Mouse (Mus musculus) adrenal gland (tissue): ENCODE results near the gene Lman1l.

Experiments used
- intact Hi-C: fragments of 180-260 bp; cut with DNase I; formaldehyde crosslinking; loops from one replicate; pipeline ENCODE4 v1.15.1; 2025

Lman1l gene

DNA sequence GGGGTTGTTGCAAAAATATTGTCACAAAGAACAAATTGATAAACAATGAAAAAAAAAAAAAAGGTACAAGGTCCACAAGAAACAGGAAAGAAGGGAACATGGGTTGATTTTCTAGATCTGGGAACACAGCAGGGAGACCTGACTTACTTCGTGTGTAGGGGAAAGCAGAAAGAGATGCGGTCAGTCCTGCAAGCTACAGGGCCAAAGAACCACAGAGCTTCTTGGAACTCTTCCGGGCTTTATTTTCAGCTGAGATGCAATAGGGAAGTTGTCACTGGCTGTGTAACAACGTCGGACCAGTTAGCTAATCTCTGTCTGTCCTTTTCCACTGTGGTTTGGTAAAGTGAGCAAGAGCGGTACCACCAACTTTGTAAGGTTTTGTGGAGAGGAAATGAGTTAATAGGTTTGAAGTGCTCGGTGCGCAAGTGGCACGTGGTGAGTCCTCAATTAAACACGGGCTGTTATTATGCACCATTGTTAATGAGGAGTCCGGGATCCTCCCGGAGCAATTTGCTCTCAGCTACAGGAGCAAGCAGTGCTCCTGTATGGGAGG is 26.1 kb upstream of the Lman1l start:
- intact Hi-C loops, result no loop called here

DNA sequence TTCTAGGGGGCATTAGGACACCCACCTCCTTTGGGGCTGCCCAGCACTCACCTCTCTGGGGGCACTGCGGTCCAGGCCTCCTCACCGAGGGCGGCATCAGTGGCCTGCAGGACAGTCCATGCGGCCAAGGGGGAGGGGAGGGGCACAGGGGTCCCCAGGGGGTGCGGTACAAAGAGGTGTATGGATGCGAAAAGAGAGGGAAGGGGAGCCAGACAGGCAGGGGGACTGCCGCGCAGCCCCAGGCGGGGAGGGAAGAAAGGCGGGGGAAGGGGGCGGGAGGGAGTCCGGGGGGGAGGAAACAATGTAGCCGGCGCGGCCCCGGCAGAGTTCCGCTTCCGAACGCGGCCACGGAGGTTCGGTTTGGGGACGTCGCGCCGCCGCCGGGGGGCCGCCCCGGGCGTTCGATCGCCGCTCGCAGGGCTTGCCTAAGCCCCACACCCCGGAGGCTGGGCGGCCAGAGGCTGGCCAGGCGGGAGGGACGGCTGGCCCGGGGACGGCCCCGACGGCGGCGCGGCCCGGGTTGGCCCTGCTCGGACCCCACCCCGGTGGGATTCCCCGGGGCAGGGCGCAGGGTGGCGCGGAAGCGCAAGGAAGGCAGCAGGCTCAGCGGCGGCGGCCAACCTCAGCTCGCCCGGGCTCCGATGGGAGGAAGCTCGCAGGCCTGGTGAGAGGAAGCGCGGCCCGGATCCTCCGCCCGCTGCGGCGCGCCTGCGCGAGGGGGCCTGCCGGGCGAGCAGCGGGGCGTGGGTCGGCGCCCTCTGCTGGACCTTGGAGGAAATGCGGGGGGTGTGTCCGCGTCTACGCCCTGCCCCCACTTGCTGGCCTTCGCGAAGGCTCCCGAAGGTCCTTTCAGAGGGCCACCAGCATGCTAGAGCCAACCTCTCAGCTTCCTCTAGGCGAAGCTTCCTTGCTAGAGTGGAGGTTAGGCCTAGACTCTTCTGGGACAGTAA is 24.6 kb upstream of the Lman1l start:
- intact Hi-C loops, result no loop called here

DNA sequence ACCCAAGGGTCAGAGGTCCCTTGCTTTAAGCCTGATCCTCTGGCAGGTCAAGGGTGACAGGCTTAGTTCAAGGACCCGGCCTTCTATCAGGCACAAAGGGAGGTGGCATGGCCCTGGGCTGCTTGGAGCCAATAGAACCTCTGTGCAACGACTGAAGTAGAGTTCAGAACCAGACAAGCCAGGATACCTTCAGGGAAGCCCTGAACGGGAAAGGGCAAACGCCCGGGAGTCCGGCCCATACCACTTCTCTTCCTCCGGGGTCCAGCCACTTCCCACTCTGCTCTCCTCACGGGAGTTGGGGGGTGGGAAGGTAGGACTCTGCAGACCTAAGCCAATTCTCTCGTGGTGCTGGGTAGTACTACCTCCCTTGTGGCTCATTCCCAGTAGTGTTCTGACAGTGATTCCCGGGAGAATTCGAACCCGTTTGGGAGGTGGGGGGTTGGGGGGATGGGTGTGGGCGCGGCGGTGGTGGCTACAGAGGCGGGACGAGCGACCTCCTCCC is 23.9 kb upstream of the Lman1l start:
- intact Hi-C loops, result no loop called here

DNA sequence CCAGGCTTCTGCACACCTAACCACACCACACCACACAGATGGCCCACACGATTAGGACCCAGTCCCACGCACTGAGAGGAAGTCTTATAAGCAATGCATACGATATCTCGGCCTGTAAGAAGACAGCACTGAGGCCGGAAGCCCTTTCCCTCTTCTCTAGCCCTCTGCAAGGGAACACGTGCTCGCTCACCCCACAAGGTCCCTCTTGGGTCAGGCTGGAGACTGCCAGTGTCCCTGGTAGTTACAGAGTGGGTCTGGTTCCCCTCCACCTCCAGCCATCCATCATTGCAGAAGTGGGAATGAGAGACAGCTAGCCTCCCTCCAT is 23.2 kb upstream of the Lman1l start:
- intact Hi-C loops, result no loop called here

DNA sequence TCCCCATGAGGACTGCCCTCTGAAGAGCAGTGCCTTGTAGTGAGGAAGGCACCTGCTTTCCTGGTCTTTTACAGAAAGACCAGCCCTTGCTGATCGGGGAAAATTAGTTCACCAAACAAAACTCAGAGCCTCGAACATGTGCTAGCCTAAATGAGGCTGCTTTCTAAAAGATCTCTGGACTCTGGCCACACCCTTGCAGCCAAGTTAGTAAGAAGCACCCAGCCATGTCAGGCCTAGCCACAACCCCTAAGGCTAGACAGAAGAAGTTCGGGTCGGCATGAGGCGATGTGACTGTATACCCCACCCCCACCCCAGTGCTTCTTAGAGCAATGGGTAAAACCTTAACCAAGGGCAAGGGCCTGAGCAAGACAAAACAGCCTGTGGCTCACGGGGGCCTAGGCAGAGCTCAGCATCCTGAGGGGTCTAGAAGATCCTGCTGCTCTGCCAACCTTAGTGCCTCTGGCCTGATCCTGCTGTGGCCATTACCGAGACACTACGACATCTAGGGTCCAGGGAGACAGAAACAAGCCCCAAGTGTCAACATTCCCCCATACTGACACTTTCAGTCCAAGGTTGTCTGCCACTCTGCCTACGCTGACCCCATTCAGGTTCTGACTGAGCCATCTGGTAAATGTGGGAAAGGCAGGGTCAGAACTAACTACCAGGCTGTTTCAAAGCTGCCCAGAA is 22.7 kb upstream of the Lman1l start:
- intact Hi-C loops, result no loop called here

DNA sequence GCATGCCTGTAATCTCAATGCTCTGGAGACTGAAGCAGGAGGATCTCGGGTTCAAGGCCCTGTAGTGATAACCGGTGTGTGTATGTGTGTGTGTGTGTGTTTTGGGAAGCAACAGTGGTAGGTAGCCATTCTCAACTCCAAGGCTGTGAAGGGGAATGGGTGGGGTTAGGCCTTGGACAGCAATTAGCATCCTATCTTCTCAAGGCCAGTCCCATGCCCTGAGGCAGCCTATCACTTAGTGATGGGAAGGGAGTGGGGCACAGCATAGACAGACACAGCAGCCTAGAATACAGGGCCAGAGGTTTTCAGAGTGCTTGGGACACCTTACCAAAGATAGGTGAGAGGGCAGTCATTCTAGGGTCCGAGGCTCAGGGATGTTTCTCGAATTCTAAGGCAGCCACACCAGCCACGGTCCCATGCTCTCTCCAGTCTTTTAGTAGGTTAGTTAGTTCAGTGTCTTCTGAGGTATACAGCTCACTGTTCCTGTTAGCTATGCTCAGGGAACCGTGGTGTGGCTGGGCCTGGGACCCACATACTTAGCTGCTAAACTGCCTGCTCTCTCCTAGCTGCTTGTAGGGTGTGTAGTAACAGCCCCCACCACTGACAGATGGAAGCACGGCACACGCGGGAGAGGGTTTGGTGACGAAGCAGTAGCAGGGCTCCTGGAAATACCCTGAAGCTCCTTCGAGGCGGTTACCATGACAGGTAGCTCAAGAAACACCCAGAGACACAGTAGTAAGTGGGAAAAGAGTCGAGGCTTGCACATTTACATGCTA is 21.4 kb upstream of the Lman1l start:
- intact Hi-C loops, result no loop called here

DNA sequence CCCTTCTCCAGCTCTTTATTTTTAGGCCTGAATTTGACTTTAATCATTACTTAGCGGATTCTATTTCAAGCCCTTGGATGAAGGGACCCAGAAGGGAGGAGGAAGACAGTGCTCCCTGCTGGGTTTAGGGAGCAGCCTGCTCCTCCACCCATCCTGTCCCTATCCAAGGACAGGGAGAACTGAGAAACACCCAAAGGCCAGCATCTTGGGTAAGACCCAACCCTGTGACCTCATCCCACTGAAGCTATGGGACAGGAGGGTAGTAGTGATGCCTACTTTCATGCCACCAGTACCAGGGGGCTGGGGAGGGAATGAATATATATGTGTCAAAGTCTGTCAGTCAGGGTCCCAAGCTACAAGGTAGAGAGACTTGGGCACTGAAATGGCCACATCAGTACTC is 20.4 kb upstream of the Lman1l start:
- intact Hi-C loops, result no loop called here

DNA sequence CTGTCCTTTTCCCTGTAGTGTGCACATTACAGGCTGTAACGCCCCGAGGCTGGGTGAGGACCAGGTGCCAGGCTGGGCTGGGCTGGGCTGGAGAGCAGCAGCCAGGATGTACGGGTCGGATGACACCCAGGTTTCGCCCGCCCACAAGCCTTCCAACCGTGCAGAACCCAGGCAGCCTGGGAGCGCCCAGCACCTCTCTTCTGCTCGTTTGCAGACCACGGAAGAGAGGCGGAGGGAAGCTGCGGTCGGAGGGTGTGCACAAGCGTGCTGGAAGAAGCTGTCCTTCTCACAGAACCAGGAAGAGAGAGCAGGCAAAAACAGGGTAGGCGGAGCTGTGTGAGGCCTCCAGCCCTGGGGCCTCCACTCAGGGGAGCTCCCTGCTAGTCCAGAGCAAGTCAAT is 19.8 kb upstream of the Lman1l start:
- intact Hi-C loops, result no loop called here

DNA sequence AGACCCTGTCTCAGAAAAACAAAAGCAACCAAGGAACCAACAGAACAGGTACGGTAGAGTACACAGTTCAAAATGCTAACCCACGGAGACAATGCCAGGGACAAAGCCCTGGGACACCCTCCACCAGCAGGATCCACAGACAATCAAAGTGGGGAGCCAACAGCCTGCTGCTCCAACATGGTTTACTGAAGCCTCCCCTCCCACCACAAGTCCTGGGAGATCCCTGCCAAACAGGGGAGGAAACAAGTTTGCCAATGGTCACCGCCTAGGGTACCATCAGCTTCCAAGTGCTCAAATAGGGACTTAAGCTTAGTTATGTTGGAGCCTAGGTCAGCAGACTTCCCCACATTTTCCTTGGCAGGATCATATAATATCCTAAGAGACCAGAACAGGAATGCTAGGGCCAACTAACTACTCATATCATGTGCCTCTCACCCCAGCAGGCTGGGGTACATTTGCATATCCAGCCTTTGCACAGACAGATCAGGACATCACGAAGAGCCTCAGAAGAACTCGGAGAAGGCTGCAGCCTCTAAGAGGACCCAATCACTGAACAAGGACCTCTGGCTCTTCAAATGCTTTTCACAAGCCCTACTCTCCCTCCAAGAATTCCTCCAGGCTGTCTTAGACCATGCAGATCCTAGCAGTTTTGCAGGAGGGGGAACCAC is 19.2 kb upstream of the Lman1l start:
- intact Hi-C loops, result no loop called here

DNA sequence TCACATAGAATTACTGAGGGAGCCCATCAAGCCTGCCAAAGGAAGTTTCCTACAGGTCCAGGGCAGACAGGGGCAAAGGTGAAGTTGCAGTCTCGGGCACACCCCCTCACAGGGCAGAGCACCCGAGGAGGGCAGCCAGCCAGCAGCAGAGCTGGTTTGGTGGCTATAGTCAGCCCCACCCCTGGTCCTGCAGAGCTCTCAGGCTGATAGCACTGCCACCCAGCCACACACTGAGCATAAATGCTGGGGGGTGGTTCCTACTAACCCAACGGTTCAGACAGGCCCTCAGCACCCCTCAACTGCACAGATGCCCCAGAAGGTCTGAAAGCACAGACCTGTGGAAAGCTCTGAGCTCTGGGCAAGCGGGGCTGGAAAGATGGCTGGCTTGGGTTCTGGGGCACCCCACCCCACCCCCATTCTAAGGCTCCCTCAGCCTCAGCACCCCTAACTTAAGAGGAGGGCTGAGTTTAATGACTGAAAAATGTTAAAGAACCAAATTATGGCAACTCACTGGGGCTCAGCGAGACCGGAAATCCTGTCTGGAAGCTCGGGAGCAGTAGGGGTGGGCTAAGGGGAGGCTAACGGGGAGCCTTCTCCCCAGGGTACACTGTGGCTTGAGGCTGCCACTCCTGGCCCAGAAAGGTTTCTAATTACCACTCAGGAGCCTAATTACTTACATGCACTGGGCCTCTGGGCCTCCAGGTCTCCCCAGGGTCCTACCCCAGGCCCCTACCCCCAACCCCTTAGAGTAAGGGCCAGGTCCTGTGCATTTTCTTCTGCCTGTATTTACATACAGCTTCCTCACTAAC is 18.3 kb upstream of the Lman1l start:
- intact Hi-C loops, result no loop called here

DNA sequence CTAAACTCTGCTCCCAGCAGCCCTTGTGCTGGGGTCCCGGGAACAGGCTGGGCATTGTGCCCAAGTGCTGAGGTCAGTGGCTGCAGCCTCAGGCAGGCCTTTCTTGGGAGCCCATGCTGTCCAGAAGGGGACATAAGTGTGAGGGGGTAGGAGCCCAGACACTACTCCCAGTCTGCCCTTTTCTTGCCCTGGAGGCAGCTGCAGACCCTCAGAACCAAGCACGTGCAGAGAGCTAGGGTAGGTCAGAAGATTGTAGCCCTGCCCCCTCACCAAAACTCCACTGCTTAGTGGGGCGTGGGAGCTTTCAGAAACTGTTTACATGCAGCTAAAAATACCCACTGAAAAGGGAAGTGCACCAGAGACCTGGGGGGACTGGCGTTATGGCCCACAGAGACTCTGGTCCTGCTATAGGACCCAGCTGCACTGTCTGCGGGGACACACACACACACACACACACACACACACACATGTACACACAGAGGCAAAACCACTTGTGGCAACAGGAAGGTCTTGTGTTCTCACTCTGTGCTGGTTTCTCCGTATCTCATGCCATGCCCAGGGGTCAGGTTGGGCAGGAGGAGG is 17.3 kb upstream of the Lman1l start:
- intact Hi-C loops, result no loop called here

DNA sequence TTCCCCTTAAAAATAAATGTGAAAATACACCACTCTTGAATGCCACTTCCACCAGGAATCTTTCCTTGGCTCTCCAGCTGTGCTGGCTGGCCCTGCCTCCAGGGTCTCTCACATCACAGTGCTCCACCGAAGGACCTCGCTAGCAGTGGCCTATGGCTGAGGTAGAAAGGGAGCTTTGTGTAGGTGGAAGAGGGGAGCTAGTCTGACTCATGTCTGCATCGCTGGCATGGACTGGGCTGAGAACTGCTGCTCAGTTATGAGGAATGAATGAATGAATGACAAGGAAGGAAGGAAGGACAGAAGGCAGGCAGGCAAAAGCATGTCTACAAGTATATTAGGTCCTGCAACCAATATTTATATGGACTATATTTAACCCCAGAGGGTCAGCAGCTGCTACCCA is 16.7 kb upstream of the Lman1l start:
- intact Hi-C loops, result no loop called here

DNA sequence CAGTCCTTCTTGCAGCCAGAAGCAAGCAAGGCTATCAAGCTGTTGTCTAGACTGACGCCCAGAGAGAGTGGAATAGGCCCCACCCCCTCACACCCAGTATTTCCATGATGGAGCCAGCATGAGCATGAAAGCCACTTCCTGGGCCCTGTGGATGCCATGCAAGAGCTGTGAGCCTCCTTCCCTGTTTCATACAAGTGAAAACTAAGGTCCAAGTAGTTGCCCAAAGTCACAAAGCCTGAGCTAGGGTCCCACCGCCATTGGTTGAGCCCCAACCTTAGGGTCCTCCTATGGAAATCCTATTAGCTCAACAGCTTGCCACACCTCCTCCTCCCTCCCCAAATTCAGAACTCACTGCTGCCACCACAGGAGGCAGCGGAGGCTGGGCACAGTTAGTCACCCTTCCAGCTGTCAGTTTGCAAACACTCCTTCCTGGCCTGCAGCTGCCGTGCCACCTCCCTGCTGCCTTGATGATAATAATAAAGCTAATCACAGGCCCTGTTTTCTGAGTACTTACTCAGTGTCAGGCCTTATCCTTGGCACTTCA is 13.0 kb upstream of the Lman1l start:
- intact Hi-C loops, result no loop called here

DNA sequence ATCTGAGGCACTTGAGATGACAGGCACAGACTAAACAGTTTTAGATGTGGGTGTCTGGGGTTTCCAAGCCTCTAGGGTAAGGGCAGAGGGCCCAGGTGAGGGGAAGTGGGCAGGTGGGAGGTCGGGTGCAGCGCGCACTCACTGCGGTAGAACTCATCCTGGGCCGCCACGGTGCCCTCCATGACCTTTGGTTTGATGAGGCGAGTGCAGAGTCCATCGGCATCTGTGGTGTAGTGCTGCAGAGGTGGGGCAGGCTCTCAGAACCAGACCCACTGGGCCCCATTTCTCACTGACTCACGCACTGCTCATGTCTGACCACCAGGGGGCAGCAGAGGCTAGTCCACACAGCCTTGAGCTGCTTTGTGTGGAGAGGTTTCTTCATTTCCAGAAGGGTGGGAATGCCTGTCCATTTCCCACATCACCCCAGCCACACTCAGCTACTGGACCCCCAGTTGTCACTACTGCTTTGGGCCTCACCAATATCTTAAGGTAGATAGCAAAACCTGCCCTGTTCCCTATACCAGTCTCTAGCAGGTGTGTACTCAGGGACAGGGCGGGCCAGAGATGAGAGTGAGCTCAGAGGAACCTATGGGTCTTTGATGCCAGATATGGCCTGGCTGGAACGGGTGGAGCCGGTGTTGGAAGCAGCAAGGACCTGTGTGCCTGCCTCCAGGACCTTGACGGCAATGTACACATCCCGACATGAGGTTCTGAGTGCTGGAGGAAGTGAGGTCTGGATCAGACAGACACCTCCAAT is 8.7 kb upstream of the Lman1l start:
- intact Hi-C loops, result loop anchor here (1.0 kb wide), 1 partner anchor 26 kb away; no protein-coding TSS in a partner anchor

DNA sequence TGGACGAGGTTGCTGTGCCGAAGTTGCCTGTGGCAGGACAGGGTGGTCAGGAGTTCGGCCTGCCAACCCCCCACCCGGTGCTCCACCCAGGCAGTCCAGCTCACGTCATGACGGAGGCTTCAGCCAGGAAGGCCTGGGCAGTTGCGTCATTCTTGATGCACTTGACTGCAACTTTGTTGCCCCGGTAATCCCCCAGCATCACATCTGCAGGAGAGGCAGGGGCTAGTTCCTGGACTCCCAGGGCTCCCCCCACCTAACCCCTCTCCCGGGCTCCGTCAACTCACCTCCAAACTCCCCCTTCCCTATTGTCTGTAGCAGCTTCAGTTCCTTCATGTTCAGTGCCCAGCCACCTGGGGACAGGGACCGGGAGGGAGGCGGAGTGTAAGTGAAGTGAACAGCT is 8.1 kb upstream of the Lman1l start:
- intact Hi-C loops, result loop anchor here (1.0 kb wide), 1 partner anchor 27 kb away; no protein-coding TSS in a partner anchor

DNA sequence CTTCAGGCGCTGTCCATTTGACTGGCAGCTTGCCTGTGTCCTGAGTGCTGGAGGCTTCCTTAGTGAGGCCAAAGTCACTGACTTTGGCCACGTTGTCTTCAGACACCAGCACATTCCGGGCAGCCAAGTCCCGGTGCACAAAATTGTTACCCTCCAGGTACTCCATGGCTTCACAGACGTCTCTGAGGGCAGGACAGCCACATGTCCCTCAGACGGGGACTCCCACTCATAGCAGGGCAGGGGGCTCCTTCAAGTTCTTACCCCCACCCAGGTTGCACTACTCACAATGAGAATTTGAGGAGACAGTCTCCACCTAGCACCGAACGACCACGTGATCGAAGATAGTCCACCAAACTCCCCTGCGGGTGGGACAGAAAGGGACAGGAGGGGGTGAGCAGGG is 7.3 kb upstream of the Lman1l start:
- intact Hi-C loops, result no loop called here

DNA sequence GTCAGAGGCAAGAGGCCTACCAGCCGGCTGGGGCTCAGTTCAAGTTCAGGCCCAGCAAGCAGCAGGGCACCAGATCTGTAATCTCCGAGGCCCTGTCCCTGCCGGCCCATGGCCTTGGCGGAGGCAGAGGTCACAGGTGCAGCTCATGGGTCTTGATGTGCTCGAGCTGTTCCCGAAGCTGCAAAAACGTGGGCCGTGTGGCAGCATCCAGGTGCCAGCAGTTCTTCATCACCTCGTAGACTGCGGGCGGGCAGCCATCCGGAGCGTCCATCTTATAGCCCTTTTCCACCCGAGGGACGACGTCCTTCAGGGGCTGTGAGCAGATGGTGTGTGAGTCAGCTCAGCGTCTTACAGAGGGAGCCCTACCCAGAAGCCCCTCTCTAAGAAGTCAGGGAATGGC is 6.6 kb upstream of the Lman1l start:
- intact Hi-C loops, result no loop called here

DNA sequence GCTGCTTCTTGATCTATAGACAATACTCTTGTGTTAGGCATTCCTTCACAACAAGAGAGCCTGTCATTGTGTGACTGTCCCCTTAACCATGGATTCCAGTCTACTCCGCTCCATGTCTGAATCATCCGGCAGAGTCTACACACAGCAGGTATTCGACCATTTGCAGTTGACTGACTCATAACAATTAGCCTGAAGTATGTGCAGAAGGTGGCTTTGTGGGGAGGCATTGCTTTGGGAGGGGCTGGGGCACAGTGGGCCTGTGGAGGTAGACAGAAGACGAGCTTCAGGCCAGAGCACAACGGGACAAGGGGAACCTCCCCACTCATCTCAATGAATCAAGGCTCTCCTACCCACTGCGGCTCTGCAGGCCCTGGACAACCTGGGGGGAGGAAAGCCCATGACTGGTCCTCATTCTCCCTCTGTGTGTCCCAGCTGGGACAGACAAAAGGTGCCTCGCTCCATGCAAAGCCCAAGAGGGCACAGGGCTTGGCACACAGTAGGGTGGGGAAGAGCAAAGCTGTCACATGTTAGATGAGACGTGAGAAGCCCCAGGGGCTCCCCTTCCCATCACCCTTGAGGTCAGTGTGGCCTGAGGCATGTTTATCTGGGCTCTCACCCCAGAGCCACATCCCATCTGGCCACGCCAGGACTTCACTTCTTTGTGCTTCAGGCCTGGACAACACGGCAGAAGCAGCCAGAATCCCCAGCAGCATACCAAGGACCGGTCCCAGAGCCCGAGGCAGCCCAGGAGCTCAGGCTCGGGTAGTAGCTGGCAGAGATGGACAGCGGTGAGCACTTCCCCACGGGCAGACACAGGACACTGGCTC is 5.3 kb upstream of the Lman1l start:
- intact Hi-C loops, result no loop called here
